Mouse (Mus musculus): Measurements from ENCODE around the gene Sgca.

Sgca gene

DNA sequence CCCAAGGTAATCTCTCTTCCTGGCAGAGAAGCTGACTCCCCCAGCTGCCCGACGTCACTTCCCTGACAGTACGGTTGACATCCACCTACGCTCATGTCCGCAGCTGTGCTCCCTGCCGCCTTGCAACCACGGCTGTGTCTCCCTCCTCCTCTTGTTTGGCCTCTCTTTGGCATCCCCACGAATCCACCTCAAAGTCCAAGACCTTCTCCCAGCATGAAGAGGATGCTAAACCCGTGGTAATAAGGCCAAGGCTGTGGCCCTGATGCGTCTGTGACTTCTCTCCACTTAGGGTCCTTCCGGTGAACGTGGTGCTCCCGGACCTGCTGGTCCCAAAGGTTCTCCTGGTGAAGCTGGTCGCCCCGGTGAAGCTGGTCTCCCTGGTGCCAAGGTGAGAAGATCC lies 33.1 kb downstream of the Sgca start:
- in situ Hi-C loops (cut with MboI), result no loop called here

DNA sequence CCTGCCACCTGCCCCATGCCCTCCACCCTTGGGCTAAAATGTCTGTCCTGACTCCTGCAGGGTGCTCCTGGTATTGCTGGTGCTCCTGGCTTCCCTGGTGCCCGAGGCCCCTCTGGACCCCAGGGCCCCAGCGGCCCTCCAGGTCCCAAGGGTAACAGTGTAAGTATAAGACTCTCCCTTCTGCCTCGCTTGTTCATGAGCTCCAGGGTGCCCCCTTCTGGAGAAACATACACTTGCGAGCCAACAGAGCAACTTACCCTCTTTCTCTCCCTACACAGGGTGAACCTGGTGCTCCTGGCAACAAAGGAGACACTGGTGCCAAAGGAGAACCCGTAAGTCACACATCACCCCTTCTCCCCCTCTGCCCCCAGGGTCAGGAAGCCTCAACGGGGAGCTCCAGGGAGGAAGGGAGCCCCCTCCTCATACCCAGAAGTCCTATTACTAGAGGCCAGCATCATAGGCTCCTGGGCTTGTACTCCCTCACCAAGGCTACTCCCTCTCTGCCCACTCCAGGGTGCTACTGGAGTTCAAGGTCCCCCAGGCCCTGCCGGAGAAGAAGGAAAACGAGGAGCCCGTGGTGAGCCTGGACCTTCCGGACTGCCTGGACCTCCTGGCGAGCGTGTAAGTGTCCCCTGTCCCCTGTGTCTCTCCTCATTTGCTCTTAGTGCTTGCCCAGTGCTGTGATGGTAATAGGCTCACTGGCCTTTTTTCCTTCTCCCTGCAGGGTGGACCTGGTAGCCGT lies 33.7 kb downstream of the Sgca start:
- in situ Hi-C loops (cut with MboI), result no loop called here

DNA sequence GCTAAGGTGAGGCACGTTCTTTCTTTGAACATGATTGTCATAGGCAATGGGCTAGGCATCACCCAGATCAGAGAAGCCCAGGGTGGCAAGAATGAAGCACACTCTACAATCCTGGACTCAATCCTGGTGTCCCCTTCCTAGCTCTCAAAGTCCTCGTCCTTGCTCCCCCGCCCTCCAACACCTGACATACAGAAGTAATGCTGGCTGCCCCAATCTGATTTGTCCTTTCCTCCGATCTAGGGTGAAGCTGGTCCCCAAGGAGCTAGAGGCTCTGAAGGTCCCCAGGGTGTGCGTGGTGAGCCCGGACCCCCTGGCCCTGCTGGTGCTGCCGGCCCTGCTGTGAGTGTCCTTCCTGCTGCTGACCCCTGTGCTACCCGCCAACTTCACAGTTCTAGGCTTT lies 34.4 kb downstream of the Sgca start:
- in situ Hi-C loops (cut with MboI), result no loop called here

DNA sequence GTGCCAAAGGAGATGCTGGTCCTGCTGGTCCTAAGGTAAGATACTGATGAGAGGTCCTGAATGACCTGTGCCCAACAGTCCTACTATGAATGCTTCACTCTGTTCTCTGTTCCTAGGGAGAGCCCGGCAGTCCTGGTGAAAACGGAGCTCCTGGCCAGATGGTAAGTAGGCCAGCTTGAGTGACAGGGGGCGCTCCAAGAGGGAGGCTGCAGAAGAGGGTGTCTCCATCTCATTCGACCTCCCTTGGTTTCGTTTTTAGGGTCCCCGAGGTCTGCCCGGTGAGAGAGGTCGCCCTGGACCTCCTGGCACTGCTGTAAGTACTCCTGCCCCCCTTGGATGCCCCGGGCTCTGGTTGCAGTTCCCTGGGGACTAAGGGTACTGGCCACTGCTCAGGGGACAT lies 35.0 kb downstream of the Sgca start:
- in situ Hi-C loops (cut with MboI), result no loop called here

DNA sequence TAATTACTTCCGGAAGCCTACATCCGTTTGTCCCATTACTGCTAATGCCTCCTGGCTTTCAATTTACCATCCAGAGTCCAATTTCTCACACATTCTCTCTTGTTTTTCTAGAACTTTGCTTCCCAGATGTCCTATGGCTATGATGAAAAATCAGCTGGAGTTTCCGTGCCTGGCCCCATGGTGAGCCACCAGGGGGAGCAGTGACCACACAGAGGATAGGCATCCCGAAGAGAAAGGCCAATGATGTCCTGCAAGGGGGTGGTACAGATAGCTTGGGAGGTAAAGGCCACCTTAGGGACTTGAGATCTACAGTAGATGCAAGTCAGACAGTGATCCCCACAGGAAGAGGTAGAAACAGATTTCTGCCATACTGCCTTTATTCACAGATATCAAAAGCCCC lies 36.8 kb downstream of the Sgca start:
- in situ Hi-C loops (cut with MboI), result no loop called here

DNA sequence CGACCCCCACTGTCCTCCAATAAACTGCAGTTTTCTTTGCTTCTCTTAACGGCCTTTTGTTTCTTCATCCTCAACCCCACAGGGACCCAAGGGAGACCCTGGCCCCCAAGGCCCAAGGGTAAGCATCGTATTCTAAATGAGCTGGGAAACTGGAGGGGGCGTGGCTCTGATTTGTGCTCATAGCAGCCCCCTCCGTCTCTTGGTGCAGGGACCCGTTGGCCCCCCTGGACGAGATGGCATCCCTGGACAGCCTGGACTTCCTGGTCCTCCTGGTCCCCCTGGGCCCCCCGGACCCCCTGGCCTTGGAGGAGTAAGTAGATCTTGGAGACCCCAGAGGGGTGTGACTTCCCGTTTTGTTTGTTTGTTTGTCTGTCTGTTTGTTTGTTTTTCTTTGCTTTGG lies 37.8 kb downstream of the Sgca start:
- in situ Hi-C loops (cut with MboI), result no loop called here

GRCm38 (mm10) chr11:94937787-94938186 lies 38.3 kb downstream of the Sgca start:
- in situ Hi-C loops (cut with MboI), result no loop called here

DNA sequence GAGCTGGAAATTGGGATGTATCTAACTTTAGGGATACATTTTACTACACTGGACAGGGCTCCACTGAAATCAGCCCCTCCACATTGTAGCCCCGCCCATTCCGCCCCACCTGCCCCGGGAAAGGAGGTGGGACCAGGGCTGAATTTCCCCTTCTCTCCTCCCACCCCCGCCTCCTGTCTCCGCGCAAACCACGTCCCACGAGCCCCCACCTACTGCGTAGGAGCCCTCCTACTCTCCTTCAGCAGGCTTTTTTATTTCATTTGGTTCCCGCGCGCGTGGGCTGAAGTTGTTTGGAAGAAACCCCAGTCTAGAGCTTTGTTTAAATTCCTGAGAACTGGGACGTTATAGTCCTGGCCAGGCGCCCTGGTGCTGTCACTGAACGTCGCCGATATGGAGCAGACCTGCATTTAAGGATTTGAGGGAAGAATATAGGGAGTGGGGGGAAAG lies 38.8 kb downstream of the Sgca start:
- in situ Hi-C loops (cut with MboI), result no loop called here

DNA sequence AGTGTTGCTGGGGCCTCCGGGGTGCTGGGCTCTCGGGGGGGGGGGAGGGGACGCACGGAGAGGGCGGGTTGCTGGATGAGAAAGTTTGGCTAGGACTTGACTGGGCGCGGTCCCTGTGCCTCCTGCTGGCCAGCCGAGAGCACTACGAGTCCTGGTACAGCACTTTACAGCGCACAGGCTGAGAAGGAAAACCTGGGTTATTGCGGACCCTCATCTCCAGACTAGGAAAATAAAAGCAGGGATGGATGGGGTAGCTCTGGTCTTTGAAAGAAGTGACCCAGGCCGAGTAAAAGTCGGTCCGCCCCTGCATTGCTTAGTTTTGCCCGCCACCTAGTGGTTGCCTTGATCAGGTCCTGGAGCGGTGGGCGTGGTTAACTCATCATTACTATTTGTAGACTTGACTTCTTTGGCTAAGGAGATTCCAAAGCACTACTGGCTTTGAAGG lies 39.3 kb downstream of the Sgca start:
- in situ Hi-C loops (cut with MboI), result no loop called here

- in situ Hi-C loops (cut with MboI), result no loop called here
Observed at GRCm38 (mm10) chr11:94936045-94936444, 40.1 kb downstream of the Sgca start, which contains the start of gene Col1a1. Col1a1 (plus strand) TSS chr11:94936224.

- in situ Hi-C loops (cut with MboI), result no loop called here
Observed at GRCm38 (mm10) chr11:94934526-94934925, 41.6 kb downstream of the Sgca start.

DNA sequence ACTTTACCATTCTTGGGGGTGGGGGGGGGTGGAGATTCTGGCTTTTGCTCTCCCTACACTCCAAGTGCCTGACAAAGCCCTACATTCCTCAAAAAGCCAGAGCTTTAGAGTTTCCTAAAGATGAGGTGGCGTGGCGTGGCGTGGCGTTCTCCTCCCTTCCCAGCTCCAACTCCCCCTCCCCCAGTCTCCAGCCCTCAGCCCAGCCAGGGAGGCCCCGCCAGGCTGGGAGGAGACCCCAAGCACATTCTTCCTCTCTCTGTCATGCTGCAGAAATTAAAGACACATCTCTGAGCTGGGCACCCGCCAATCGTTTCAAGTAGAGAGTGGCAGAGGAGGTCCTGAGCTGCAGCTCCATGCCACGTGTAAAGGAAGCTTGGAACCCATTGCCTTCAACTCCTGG lies 42.5 kb downstream of the Sgca start:
- in situ Hi-C loops (cut with MboI), result no loop called here

DNA sequence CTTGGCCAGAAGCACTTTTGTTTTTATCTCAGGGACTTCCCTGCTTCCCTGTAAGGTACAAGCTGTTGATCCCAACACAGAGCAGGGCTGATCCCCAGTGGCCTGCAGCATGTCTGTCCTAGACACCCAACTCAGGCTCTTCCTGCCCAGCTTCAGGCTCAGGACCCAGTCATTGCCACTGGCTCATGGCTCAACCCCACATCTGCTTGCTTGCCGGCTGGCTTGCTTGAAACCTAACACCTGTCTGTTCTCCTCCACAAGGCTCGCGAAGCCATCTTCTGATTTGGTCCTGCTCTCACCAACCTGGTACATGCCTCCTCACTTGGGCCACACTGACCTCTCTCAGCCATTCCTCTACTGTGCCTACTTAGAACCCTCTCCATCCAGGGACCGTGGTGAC lies 46.0 kb downstream of the Sgca start:
- in situ Hi-C loops (cut with MboI), result no loop called here

GRCm38 (mm10) chr11:94929599-94929998 lies 46.5 kb downstream of the Sgca start:
- in situ Hi-C loops (cut with MboI), result no loop called here

- in situ Hi-C loops (cut with MboI), result no loop called here
Observed at GRCm38 (mm10) chr11:94928820-94929219, 47.3 kb downstream of the Sgca start.

- in situ Hi-C loops (cut with MboI), result no loop called here
Observed at GRCm38 (mm10) chr11:94927771-94928291, 48.3 kb downstream of the Sgca start.

- in situ Hi-C loops (cut with MboI), result no loop called here
Observed at GRCm38 (mm10) chr11:94926431-94926830, 49.7 kb downstream of the Sgca start.

GRCm38 (mm10) chr11:94924977-94925376 lies 51.1 kb downstream of the Sgca start:
- in situ Hi-C loops (cut with MboI), result no loop called here

DNA sequence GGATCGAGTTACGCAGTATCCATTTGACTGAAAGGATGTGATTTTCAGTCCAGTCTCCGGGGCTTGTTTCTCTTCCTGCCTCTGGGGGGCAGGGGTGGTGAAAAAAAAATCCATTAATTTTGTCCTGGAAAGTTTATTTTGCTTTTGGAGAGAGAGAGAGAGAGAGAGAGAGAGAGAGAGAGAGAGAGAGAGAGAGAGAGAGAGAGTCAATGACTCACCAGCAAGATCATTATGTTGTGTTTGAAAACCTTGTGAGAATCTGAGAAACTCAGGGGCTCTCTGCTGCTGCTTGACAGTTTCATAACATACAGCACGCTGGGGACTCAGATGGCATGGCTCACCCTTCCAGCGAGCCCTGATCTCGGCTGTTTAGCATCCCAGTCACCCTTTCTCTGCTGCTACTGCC lies 55.1 kb downstream of the Sgca start:
- in situ Hi-C loops (cut with MboI), result no loop called here

DNA sequence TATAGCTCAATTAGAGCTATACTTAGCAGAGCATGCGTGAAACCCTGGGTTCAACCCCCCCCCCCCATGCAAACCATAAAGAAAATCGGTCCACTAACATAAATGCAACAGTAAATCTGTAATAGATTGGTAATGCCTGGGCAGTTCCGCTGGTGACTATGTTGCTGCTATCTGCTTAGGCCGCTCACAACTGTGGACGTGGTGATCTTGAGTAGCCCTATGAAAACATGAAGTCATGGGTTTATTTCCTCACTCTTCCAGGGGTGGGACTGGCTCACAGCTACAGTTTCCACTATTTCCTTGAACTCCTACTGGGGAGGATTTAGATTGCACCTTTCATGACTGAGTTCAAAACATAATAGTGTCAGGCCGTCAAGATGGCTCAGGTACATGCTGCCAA lies 58.4 kb downstream of the Sgca start:
- in situ Hi-C loops (cut with MboI), result no loop called here

DNA sequence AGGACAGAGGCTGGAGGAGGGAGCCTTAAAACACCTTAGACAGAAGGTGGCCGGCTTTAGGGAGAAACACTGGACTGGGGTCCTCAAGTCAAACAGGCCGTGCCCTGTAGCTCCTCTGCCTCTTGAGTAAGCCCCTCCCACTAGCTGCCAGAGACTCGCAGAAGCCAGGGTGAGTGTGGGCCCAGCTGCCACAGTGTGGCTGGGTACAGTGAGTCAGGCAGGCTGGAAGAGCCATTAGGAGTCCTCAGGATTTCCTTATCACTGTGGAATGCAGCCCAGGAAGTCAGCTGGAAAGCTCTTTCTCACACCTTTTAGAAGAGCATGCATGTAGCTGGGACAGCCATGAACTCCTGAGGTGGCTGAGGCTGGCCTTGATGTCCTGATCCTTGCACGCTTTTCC lies 59.6 kb downstream of the Sgca start:
- in situ Hi-C loops (cut with MboI), result no loop called here

GRCm38 (mm10) chr11:94915675-94916403 lies 60.3 kb downstream of the Sgca start:
- in situ Hi-C loops (cut with MboI), result no loop called here

Measured in mature B cell (primary cell).